Mouse (Mus musculus) stomach, postnatal 0 days (tissue): ENCODE data around the gene Lnpep. TPM values are rescaled to one million over a fixed set of nuclear protein-coding genes. Genes with fewer than 3 reads are reported as not detected.

Experiments used
- ATAC-seq: fragments of 200-750 bp; cut with Nextera tagmentation; 2 replicates; pipeline ENCODE4 v1.8.0; 2017; ENCODE audit not compliant: low FRiP score, low TSS enrichment
- DNase-seq: peaks from one replicate; pipeline ENCODE4 v3.0.0-alpha.2; 2016; ENCODE audit warnings: low spot score
- H3K27ac ChIP-seq: fragments of 300-500 bp; sonication (generic); replicated peaks from 2 replicates; pipeline ENCODE4 v1.5.1; 2014; ENCODE audit warnings: mild to moderate bottlenecking, control low read depth
- H3K27me3 ChIP-seq: fragments of 300-500 bp; sonication (generic); 2 replicates; pipeline ENCODE4 v1.6.1; 2014; ENCODE audit warnings: low read length; ENCODE audit not compliant: control insufficient read depth, insufficient read depth
- H3K36me3 ChIP-seq: fragments of 300-500 bp; sonication (generic); 2 replicates; pipeline ENCODE4 v1.6.1; 2014; ENCODE audit warnings: low read length, mixed read lengths; ENCODE audit not compliant: control insufficient read depth, insufficient read depth
- H3K4me1 ChIP-seq: fragments of 300-500 bp; sonication (generic); replicated peaks from 2 replicates; pipeline ENCODE4 v1.6.1; 2014; ENCODE audit warnings: antibody characterized with exemption; ENCODE audit not compliant: control insufficient read depth, insufficient read depth
- H3K4me2 ChIP-seq: fragments of 300-500 bp; sonication (generic); replicated peaks from 2 replicates; pipeline ENCODE4 v1.6.1; 2014; ENCODE audit warnings: low read depth, mild to moderate bottlenecking, control low read depth, moderate library complexity
- H3K4me3 ChIP-seq: fragments of 300-500 bp; sonication (generic); 2 replicates; pipeline ENCODE4 v1.5.1; 2014; ENCODE audit warnings: low read depth, low read length, control low read depth
- H3K9ac ChIP-seq: fragments of 300-500 bp; sonication (generic); 2 replicates; pipeline ENCODE4 v1.6.1; 2014; ENCODE audit warnings: mild to moderate bottlenecking, low read length, control low read depth, mixed read lengths
- H3K9me3 ChIP-seq: fragments of 300-500 bp; sonication (generic); 2 replicates; pipeline ENCODE4 v1.6.1; 2016; ENCODE audit warnings: low read length; ENCODE audit not compliant: control insufficient read depth
- CTCF ChIP-seq: IDR thresholded peaks from 2 replicates; pipeline ENCODE4 v1.5.1; 2016; ENCODE audit warnings: antibody characterized with exemption, low read depth, mild to moderate bottlenecking, moderate library complexity
- EP300 ChIP-seq: optimal IDR thresholded peaks from 2 replicates; pipeline ENCODE3; 2016; ENCODE audit warnings: antibody characterized with exemption
- WGBS: fragments of 180-500 bp; shearing (Covaris S2); extraction: QIAGEN DNeasy Blood & Tissue Kit; methylation state at CpG from one replicate; pipeline ENCODE4 v1.1.7; 2014; 5-methylcytosine and 5-hydroxymethylcytosine counted together
- polyA plus RNA-seq: library from polyadenylated mRNA; unstranded; fragments of >200 nt; fragmentation: Nextera tagmentation; extraction: Ambion mirVana; gene quantifications from 2 replicates; pipeline ENCODE4 v1.2.1, GENCODE M21; 2015

Gene Lnpep
- polyA plus RNA-seq, 1 experiment from 2014 or later = 5.0 TPM

GRCm38 (mm10) chr17:17617440-17618204 is 7.2 kb downstream of the Lnpep start:
- Histone ChIP-seq H3K27me3 (no peaks in the 10 kb centered on the region), H3K36me3 (no peaks in the 10 kb centered on the region), H3K9me3 (no peaks in the 10 kb centered on the region), H3K27ac (no peak overlapping the region), H3K4me3 (no peak overlapping the region), H3K4me2 (no peak overlapping the region), H3K9ac (no peak overlapping the region), H3K4me1 (no peaks in the 10 kb centered on the region)
- ATAC-seq = no peak
- 71% methylated on average over 4 of the region's 4 CpGs for WGBS
- no peak for DNase-seq
- TF ChIP-seq EP300 = no peak

- no peaks in the 10 kb centered on the region for H3K4me1 ChIP-seq
- H3K4me3 ChIP-seq = no peak overlapping the region
- no peak for DNase-seq
- no peaks in the 10 kb centered on the region for H3K36me3 ChIP-seq
- ATAC-seq = no peak
- no peak for TF ChIP-seq CTCF
- TF ChIP-seq EP300 = no peak
- WGBS = 81% methylated on average over 2 of the region's 2 CpGs
- no peak overlapping the region for H3K27ac ChIP-seq
- no peaks in the 10 kb centered on the region for H3K9me3 ChIP-seq
- no peak overlapping the region for H3K9ac ChIP-seq
- H3K4me2 ChIP-seq = no peak overlapping the region
- no peaks in the 10 kb centered on the region for H3K27me3 ChIP-seq
Observed at GRCm38 (mm10) chr17:17612336-17612735, 12.5 kb downstream of the Lnpep start.

- no peak overlapping the region for H3K9ac ChIP-seq
- H3K9me3 ChIP-seq = no peaks in the 10 kb centered on the region
- WGBS = 54% methylated on average over 3 of the region's 3 CpGs
- no peak overlapping the region for H3K4me3 ChIP-seq
- H3K36me3 ChIP-seq = no peaks in the 10 kb centered on the region
- no peak for ATAC-seq
- H3K4me1 ChIP-seq = no peaks in the 10 kb centered on the region
- H3K27ac ChIP-seq = no peak overlapping the region
- TF ChIP-seq CTCF (no peak), EP300 (no peak)
- no peaks in the 10 kb centered on the region for H3K27me3 ChIP-seq
- no peak for DNase-seq
- no peak overlapping the region for H3K4me2 ChIP-seq
Observed at GRCm38 (mm10) chr17:17609523-17609922, 15.3 kb downstream of the Lnpep start.

DNA sequence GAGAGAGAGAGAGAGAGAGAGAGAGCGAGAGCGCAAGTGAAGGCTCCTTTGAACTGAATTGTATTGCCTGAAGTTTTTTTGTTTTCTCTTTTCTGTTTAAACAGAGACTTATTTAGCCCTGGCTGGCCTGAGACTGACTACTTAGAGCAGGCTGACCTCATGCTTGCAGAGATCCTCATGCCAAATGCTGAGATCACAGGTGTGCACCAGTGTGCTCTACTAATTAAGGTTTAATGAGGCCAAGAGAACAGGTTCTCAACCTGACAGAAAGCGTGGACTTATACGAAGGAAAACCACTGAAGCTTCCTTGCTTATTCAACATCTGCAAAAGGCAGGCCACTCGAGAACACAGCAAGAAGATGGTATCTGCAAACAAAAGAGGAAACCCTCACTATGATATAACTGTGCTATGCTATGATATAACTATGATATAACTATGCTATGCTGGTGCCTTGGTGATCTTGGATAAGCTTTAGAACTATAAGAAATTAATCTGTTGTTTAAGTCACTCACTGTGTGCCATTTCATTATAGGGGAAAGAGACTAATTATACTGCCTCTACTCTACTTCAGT is 16.3 kb downstream of the Lnpep start:
- DNase-seq = no peak
- no peak overlapping the region for H3K4me2 ChIP-seq

GRCm38 (mm10) chr17:17604554-17604953 is 20.3 kb downstream of the Lnpep start:
- no peak for ATAC-seq
- 81% methylated on average over 2 of the region's 2 CpGs for WGBS
- H3K9ac ChIP-seq = no peak overlapping the region
- H3K4me3 ChIP-seq = no peak overlapping the region
- H3K4me2 ChIP-seq = no peak overlapping the region
- H3K27me3 ChIP-seq = no peaks in the 10 kb centered on the region
- no peak for DNase-seq
- peaks cover 3% of the 10 kb centered on the region; the same call in 1 of the 2 replicates for H3K4me1 ChIP-seq
- TF ChIP-seq CTCF (no peak), EP300 (no peak)
- no peaks in the 10 kb centered on the region for H3K36me3 ChIP-seq
- no peaks in the 10 kb centered on the region for H3K9me3 ChIP-seq
- H3K27ac ChIP-seq = no peak overlapping the region

More for the DNA sequence above, 16.3 kb downstream of the Lnpep start:
- ATAC-seq = no peak
- no peaks in the 10 kb centered on the region for H3K4me1 ChIP-seq
- H3K4me3 ChIP-seq = no peak overlapping the region
- no peaks in the 10 kb centered on the region for H3K9me3 ChIP-seq
- no peak overlapping the region for H3K27ac ChIP-seq
- no peak overlapping the region for H3K9ac ChIP-seq
- WGBS = 71% methylated on average over 5 of the region's 5 CpGs
- no peaks in the 10 kb centered on the region for H3K36me3 ChIP-seq
- TF ChIP-seq CTCF = no peak
- no peak for TF ChIP-seq EP300
- no peaks in the 10 kb centered on the region for H3K27me3 ChIP-seq

- peaks cover 3% of the 10 kb centered on the region; the same call in 1 of the 2 replicates for H3K4me1 ChIP-seq
Observed at GRCm38 (mm10) chr17:17603609-17604008, 21.2 kb downstream of the Lnpep start.

More at GRCm38 (mm10) chr17:17603609-17604008, 21.2 kb downstream of the Lnpep start:
- H3K4me3 ChIP-seq = no peak overlapping the region
- DNase-seq (no peak), ATAC-seq (no peak)
- no peak overlapping the region for H3K4me2 ChIP-seq
- H3K9me3 ChIP-seq = no peaks in the 10 kb centered on the region
- H3K36me3 ChIP-seq = no peaks in the 10 kb centered on the region
- no peak overlapping the region for H3K9ac ChIP-seq
- no peak for TF ChIP-seq EP300
- no peak for TF ChIP-seq CTCF
- no peak overlapping the region for H3K27ac ChIP-seq
- 78% methylated on average over 3 of the region's 3 CpGs for WGBS
- no peaks in the 10 kb centered on the region for H3K27me3 ChIP-seq
